Mouse (Mus musculus): ENCODE measurements at regions not wholly inside any gene's neighbourhood (a gene's known extent, or its start where the extent isn't known, plus 50 kb on each side); places are given as distances from the start of the nearest gene placed in this dataset.

DNA sequence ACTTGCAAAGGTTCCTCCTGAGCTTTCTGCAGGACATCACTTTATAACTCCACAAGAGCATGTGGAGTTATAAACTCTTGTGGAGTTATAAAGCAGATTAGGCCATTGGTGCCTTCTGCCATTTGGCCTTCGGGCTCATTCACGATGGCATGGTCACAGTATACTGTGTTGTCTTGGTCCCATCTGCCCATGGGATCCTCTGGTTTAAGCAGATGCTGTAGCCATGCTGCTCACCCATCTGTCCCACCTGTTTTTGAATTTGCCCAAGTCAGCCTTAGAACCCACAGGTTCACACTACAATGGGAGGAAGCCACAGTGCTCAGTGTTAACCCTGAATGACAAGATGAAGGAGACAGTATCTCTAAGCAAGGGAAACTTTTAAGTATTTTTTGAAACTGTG lies 124.7 kb upstream of the Etl4 start:
- Histone ChIP-seq H3K27me3 (ENCODE audit: control insufficient read depth, insufficient read depth, low read length) (no peaks in the 10 kb centered on the region), H3K4me2 (replicated peaks; ENCODE audit: low read depth) (no peak overlapping the region), H3K4me3 (ENCODE audit: low read depth, low read length) (no peak overlapping the region), H3K4me1 (replicated peaks; ENCODE audit: control insufficient read depth, insufficient read depth) (no peaks in the 10 kb centered on the region), H3K9ac (ENCODE audit: low read length) (no peak overlapping the region), H3K36me3 (ENCODE audit: control insufficient read depth, insufficient read depth, low read length) (no peaks in the 10 kb centered on the region), H3K9me3 (ENCODE audit: control insufficient read depth, low read length) (no peaks in the 10 kb centered on the region), H3K27ac (replicated peaks) (no peak overlapping the region)
- WGBS, result 98% methylated on average over 2 of the region's 2 CpGs
- DNase-seq (ENCODE audit: low spot score) (no peak), ATAC-seq (ENCODE audit: low FRiP score, low TSS enrichment) (no peak)
- TF ChIP-seq CTCF (IDR thresholded peaks at IDR 0.05; ENCODE audit: low read depth) (no peak), EP300 (optimal IDR thresholded peaks at IDR 0.05) (no peak)

DNA sequence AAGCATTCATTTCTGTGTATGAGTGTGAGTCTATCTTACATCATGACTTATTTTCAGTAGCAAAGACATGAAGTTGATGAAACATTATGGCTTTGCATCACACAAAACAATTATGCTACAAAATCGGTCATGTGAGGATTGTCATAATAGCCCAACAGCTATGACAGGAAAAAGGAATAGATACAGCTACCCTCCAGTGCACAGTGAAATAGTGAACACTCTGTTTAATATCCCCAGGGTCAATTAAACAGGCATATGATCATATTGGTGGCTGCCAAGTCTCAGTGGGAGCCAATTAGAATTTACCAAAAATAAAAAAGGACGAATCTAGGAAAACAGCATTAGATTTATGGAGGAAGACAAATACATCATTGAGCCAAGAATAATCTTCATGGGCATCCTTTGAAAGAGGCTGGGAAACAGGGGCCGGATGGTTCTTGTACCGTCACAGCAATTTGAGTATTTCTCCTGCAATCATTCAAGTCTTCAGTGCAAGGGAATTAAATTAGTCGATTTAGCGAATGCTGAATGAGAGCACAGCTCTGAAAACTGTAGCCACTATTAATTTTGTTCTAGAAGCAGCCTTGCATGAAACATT lies 123.8 kb upstream of the Etl4 start:
- TF ChIP-seq EP300 (optimal IDR thresholded peaks at IDR 0.05) (no peak), CTCF (IDR thresholded peaks at IDR 0.05; ENCODE audit: low read depth) (no peak)
- Histone ChIP-seq H3K27ac (replicated peaks) (no peak overlapping the region), H3K4me2 (replicated peaks; ENCODE audit: low read depth) (no peak overlapping the region), H3K9ac (ENCODE audit: low read length) (no peak overlapping the region), H3K36me3 (ENCODE audit: control insufficient read depth, insufficient read depth, low read length) (no peaks in the 10 kb centered on the region), H3K9me3 (ENCODE audit: control insufficient read depth, low read length) (no peaks in the 10 kb centered on the region), H3K27me3 (ENCODE audit: control insufficient read depth, insufficient read depth, low read length) (no peaks in the 10 kb centered on the region), H3K4me3 (ENCODE audit: low read depth, low read length) (no peak overlapping the region), H3K4me1 (replicated peaks; ENCODE audit: control insufficient read depth, insufficient read depth) (no peaks in the 10 kb centered on the region)
- no peak for ATAC-seq (ENCODE audit: low FRiP score, low TSS enrichment)
- DNase-seq (ENCODE audit: low spot score), result no peak
- WGBS, result 79% methylated on average over 6 of the region's 6 CpGs

DNA sequence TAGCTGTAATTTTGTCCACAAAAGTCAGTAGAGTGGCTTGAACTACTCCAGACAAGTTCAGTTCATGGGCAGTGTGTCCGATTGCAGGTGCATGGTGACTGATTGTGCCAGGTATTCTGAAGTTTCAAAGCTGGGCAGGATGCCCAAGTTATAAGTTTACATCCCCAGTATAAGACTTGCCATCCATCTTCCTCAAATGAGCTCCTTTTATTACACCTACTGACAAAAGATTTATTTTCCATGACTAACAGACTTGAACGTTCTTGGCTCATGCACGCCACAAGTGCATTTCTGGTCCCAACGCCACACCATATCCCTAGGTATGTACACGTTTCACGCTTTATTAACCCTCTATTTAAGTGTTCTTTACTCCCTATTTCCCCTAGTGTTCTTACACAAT lies 117.4 kb upstream of the Etl4 start:
- Histone ChIP-seq H3K27me3 (ENCODE audit: control insufficient read depth, insufficient read depth, low read length) (no peaks in the 10 kb centered on the region), H3K36me3 (ENCODE audit: control insufficient read depth, insufficient read depth, low read length) (no peaks in the 10 kb centered on the region), H3K9ac (ENCODE audit: low read length) (no peak overlapping the region), H3K4me3 (ENCODE audit: low read depth, low read length) (no peak overlapping the region), H3K27ac (replicated peaks) (no peak overlapping the region), H3K9me3 (ENCODE audit: control insufficient read depth, low read length) (no peaks in the 10 kb centered on the region), H3K4me1 (replicated peaks; ENCODE audit: control insufficient read depth, insufficient read depth) (no peaks in the 10 kb centered on the region), H3K4me2 (replicated peaks; ENCODE audit: low read depth) (no peak overlapping the region)
- DNase-seq (ENCODE audit: low spot score), result no peak
- 48% methylated on average over 6 of the region's 6 CpGs for WGBS
- no peak for TF ChIP-seq EP300 (optimal IDR thresholded peaks at IDR 0.05)
- no peak for TF ChIP-seq CTCF (IDR thresholded peaks at IDR 0.05; ENCODE audit: low read depth)
- ATAC-seq (ENCODE audit: low FRiP score, low TSS enrichment), result no peak

DNA sequence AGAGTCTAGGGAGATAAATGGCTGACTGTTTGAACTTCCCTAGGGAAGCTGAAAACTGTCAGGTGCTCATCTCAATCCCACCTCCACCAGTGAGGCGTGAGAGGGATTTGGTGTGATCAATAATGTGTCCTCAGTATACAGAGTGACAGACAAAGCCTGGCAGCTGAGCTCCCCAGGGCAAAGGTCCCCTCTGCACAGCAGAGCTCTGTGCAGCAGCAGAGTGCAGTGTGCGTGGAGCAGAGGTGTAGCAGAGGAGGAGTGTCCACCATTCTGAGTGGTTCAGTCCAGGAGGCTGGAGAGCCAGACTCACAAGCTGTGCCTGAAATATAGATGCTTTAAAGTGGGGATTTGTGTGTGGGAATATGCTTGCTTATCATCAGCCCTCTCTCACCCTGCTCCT lies 112.8 kb upstream of the Etl4 start:
- Histone ChIP-seq H3K9ac (ENCODE audit: low read length) (no peak overlapping the region), H3K4me3 (ENCODE audit: low read depth, low read length) (no peak overlapping the region), H3K27ac (replicated peaks) (no peak overlapping the region), H3K36me3 (ENCODE audit: control insufficient read depth, insufficient read depth, low read length) (no peaks in the 10 kb centered on the region), H3K4me1 (replicated peaks; ENCODE audit: control insufficient read depth, insufficient read depth) (no peaks in the 10 kb centered on the region), H3K4me2 (replicated peaks; ENCODE audit: low read depth) (no peak overlapping the region), H3K9me3 (ENCODE audit: control insufficient read depth, low read length) (no peaks in the 10 kb centered on the region), H3K27me3 (ENCODE audit: control insufficient read depth, insufficient read depth, low read length) (no peaks in the 10 kb centered on the region)
- TF ChIP-seq CTCF (IDR thresholded peaks at IDR 0.05; ENCODE audit: low read depth) (no peak), EP300 (optimal IDR thresholded peaks at IDR 0.05) (no peak)
- ATAC-seq (ENCODE audit: low FRiP score, low TSS enrichment) (no peak), DNase-seq (ENCODE audit: low spot score) (no peak)
- 24% methylated on average over 2 of the region's 2 CpGs for WGBS

All from stomach, postnatal 0 days (tissue).